Mouse (Mus musculus) myocyte (in vitro differentiated cells): ENCODE data around the gene Tmbim1. TPM values are rescaled to one million over a fixed set of nuclear protein-coding genes. Genes with fewer than 3 reads are reported as not detected.

Experiments
- H3K27me3 ChIP-seq: one replicate; pipeline ENCODE4 v1.6.1; 2011; ENCODE audit not compliant: control insufficient read depth, insufficient read depth, insufficient read length
- H3K36me3 ChIP-seq: one replicate; pipeline ENCODE4 v1.6.1; 2011; ENCODE audit not compliant: control insufficient read depth, insufficient read depth
- H3K4me2 ChIP-seq: one replicate; pipeline ENCODE4 v1.6.1; 2011; ENCODE audit warnings: low read depth, control low read depth
- H3K4me3 ChIP-seq: one replicate; pipeline ENCODE4 v1.5.1; 2011; ENCODE audit warnings: mild to moderate bottlenecking, control low read depth, moderate library complexity
- H3K79me2 ChIP-seq: one replicate; pipeline ENCODE4 v1.6.1; 2011; ENCODE audit not compliant: control insufficient read depth, insufficient read depth
- H3ac ChIP-seq: one replicate; pipeline ENCODE4 v1.6.1; 2011; ENCODE audit not compliant: control insufficient read depth, insufficient read length
- CEBPB ChIP-seq: IDR thresholded peaks from 2 replicates; pipeline ENCODE4 v1.6.1; 2011; ENCODE audit warnings: mild to moderate bottlenecking, moderate library complexity; ENCODE audit not compliant: poor library complexity, insufficient read depth, severe bottlenecking
- E2F4 ChIP-seq: IDR thresholded peaks from one replicate; pipeline ENCODE4 v1.6.1; 2011; ENCODE audit warnings: mild to moderate bottlenecking, control low read depth, moderate library complexity; ENCODE audit not compliant: insufficient read depth
- MAX ChIP-seq: IDR thresholded peaks from one replicate; pipeline ENCODE4 v1.6.1; 2011; ENCODE audit warnings: low read depth, mild to moderate bottlenecking, control low read depth
- MYOD1 ChIP-seq, 3 experiments: IDR thresholded peaks; one replicate each; pipeline ENCODE4 v1.6.1; 2011; ENCODE audit warnings: control low read depth in 2 of 3, low read depth in 2 of 3, mild to moderate bottlenecking in 2 of 3, moderate library complexity in 1 of 3; ENCODE audit not compliant: insufficient read length in 2 of 3, control insufficient read depth in 1 of 3
- MYOG ChIP-seq, 3 experiments: IDR thresholded peaks; one replicate each; pipeline ENCODE4 v1.6.1; 2011; ENCODE audit warnings: control low read depth in 2 of 3, low read depth in 2 of 3, mild to moderate bottlenecking in 2 of 3; ENCODE audit not compliant: insufficient read length in 2 of 3, control insufficient read depth in 1 of 3, insufficient read depth in 1 of 3
- POLR2A ChIP-seq: IDR thresholded peaks from one replicate; pipeline ENCODE4 v1.6.1; 2011; ENCODE audit warnings: low read depth, mild to moderate bottlenecking, control low read depth, moderate library complexity; ENCODE audit not compliant: insufficient read length
- POLR2AphosphoS2 ChIP-seq: IDR thresholded peaks from one replicate; pipeline ENCODE4 v1.6.1; 2011; ENCODE audit warnings: low read depth, control low read depth; ENCODE audit not compliant: insufficient read length
- REST ChIP-seq: IDR thresholded peaks from one replicate; pipeline ENCODE4 v1.6.1; 2011; ENCODE audit warnings: mild to moderate bottlenecking, control low read depth, moderate library complexity; ENCODE audit not compliant: insufficient read depth, insufficient read length
- SRF ChIP-seq: IDR thresholded peaks from one replicate; pipeline ENCODE4 v1.6.1; 2011; ENCODE audit warnings: low read depth; ENCODE audit not compliant: control insufficient read depth, insufficient read length
- TCF12 ChIP-seq: IDR thresholded peaks from one replicate; pipeline ENCODE4 v1.6.1; 2011; ENCODE audit warnings: mild to moderate bottlenecking, control low read depth; ENCODE audit not compliant: poor library complexity, insufficient read depth, severe bottlenecking
- TCF3 ChIP-seq: IDR thresholded peaks from one replicate; pipeline ENCODE4 v1.6.1; 2011; ENCODE audit warnings: low read depth, control low read depth; ENCODE audit not compliant: insufficient read length
- USF1 ChIP-seq: IDR thresholded peaks from one replicate; pipeline ENCODE4 v1.6.1; 2011; ENCODE audit warnings: low read depth, mild to moderate bottlenecking, control low read depth, moderate library complexity
- polyA plus RNA-seq: library from polyadenylated mRNA; unstranded; fragments of >200 nt; fragmentation: generic; extraction: Trizol; gene quantifications from one replicate; pipeline ENCODE4 v1.2.1, GENCODE M21; 2012; ENCODE audit warnings: missing spikeins

Gene Tmbim1
- polyA plus RNA-seq, 1 experiment = 178 TPM

GRCm38 (mm10) chr1:74304946-74305345 is 476 bp downstream of the Tmbim1 start:
- Histone ChIP-seq H3K36me3 (no peaks in the 10 kb centered on the region), H3K79me2 (peaks cover 38% of the 10 kb centered on the region), H3K4me3 (peak overlapping the region; percentile 84), H3K27me3 (no peaks in the 10 kb centered on the region), H3K4me2 (peak overlapping the region; percentile 97), H3ac (no peak overlapping the region)
- TF ChIP-seq E2F4 (no peak), TCF3 (no peak), MYOD1 (IDR thresholded peaks at IDR 0.05; ENCODE audit: control insufficient read depth in 1 of 3, insufficient read length in 2 of 3, low read depth in 2 of 3) (no peak), MAX (no peak), CEBPB (no peak), POLR2AphosphoS2 (no peak), USF1 (no peak), MYOG (IDR thresholded peaks at IDR 0.05; ENCODE audit: control insufficient read depth in 1 of 3, insufficient read depth in 1 of 3, insufficient read length in 2 of 3, low read depth in 2 of 3) (no peak), SRF (no peak), POLR2A (no peak), TCF12 (no peak), REST (no peak)

DNA sequence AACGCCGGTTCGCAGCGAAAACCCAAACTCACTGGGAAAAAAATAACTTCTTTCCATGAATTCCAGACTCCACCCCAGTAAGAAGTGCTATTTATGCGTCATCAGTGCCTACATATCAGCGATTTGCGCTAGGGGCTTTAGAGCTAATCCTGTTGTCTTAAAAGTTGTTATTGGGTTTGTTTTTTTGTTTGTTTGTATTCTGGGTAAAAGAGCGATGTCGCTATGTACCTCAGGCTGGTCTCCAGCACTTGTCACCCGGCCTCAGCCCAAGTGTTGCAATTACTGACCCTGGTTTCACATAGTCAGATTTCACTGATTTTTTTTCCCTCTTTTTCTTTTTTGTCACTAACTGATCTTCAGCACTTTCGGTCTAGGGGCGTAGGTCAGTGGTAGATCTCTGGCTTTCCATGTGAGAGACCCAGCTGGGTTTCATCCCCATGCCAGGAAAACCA is 1.1 kb downstream of the Tmbim1 start:
- H3K4me3 ChIP-seq = peak overlapping the region; percentile 84
- H3K79me2 ChIP-seq = peaks cover 44% of the 10 kb centered on the region
- H3K36me3 ChIP-seq = no peaks in the 10 kb centered on the region
- H3K4me2 ChIP-seq = peak overlapping the region; percentile 97
- H3K27me3 ChIP-seq = no peaks in the 10 kb centered on the region
- H3ac ChIP-seq = peak overlapping the region; percentile 55
- TF ChIP-seq USF1 (no peak), E2F4 (no peak), TCF12 (no peak), CEBPB (0 out of 2 replicates have a peak, but pooled peaks have one; percentile 38), POLR2A (no peak), POLR2AphosphoS2 (no peak), REST (no peak), TCF3 (no peak)

DNA sequence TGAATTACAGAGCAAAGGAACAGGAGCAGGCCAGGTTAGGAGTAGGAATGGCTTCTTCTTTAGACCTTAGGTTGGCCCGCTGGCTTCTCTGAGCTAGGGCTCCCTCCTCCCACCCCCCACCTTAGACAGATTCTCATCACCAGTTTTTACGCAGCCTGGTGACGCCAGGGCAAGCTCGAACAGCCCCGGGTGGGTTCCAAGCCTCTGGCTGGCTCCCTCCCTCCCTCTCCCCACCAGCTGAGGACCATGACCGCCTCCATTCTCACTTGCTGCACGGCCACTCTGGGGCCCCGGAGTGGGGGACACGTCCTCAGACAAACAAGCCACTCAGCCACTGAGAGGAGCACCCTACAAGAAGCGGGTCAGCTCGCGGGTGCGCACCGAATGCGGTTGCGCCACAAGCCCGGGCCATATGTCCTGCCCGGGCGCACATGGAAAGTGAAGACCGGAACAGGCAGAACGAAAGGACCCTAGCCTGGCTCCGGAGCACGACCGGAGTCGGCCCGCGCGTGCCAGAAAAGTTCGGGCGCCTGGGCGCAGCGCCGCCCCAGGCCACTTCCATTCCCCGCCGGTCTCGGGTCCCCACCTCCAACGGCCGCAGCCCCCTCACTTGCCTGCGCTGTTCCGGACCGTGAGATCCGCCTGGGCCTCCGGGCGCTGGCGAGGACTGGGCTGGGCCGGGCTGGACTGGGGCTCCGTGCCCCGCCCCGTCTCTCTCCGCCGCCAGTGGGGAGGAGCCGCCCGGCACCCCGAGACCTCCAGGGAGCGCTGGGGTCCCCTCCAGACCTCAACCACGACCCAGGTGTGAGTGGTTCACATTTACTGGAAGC is 1.7 kb downstream of the Tmbim1 start:
- peak overlapping the region; percentile 55 for H3ac ChIP-seq
- no peaks in the 10 kb centered on the region for H3K36me3 ChIP-seq
- peak overlapping the region; percentile 84 for H3K4me3 ChIP-seq
- H3K4me2 ChIP-seq = peak overlapping the region; percentile 97
- H3K27me3 ChIP-seq = no peaks in the 10 kb centered on the region
- TF ChIP-seq POLR2AphosphoS2 (peak; percentile 87), POLR2A (peak; percentile 95), MYOD1 (IDR thresholded peaks at IDR 0.05; ENCODE audit: control insufficient read depth in 1 of 3, insufficient read length in 2 of 3, low read depth in 2 of 3) (peak in 1 of 3 experiments; percentile 12), REST (no peak)
- peaks cover 51% of the 10 kb centered on the region for H3K79me2 ChIP-seq

DNA sequence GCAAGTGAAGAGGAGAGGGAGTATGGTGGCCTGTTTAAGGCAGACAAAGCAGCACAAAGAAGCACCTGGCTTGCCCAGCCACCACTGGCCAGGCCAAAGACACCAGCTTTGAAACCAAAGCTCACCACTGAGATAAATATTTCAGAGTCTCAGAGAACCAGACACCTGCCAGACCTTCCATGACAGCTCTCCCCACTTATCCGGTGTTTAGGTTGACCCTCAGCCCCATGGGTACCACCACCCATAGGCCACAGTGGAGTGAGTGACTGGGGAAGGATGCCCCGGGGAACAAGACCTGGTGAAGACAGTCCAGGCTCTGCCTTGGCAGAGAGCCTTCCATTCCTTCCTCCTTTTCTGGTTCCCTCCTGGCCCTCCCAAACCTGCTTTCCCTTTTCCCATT is 2.6 kb downstream of the Tmbim1 start:
- peak overlapping the region; percentile 97 for H3K4me2 ChIP-seq
- H3K79me2 ChIP-seq = peaks cover 59% of the 10 kb centered on the region
- TF ChIP-seq POLR2A (peak; percentile 9), MYOG (IDR thresholded peaks at IDR 0.05; ENCODE audit: control insufficient read depth in 1 of 3, insufficient read depth in 1 of 3, insufficient read length in 2 of 3, low read depth in 2 of 3) (no peak), TCF12 (no peak), CEBPB (no peak), TCF3 (no peak), MYOD1 (IDR thresholded peaks at IDR 0.05; ENCODE audit: control insufficient read depth in 1 of 3, insufficient read length in 2 of 3, low read depth in 2 of 3) (no peak)
- H3K4me3 ChIP-seq = peak overlapping the region; percentile 84
- H3K36me3 ChIP-seq = no peaks in the 10 kb centered on the region
- H3K27me3 ChIP-seq = no peaks in the 10 kb centered on the region
- H3ac ChIP-seq = peak overlapping the region; percentile 55

GRCm38 (mm10) chr1:74302229-74302628 is 3.2 kb downstream of the Tmbim1 start:
- Histone ChIP-seq H3K4me3 (peak overlapping the region; percentile 84), H3K79me2 (peaks cover 61% of the 10 kb centered on the region), H3K27me3 (no peaks in the 10 kb centered on the region), H3K36me3 (no peaks in the 10 kb centered on the region), H3ac (no peak overlapping the region), H3K4me2 (peak overlapping the region; percentile 97)
- TF ChIP-seq REST = no peak
